Mouse (Mus musculus) neural tube, embryonic 12.5 days (tissue): ENCODE results near the gene Pappa. TPM values are rescaled to one million over a fixed set of nuclear protein-coding genes. Genes with fewer than 3 reads are reported as not detected.
A peak's percentile ranks its signal among the peaks of the same experiment; 100 is the strongest.

ENCODE experiments used
- ATAC-seq: fragments of 200-750 bp; cut with Nextera tagmentation; 2 replicates; pipeline ENCODE4 v1.8.0; 2017; ENCODE audit warnings: low read depth, mild to moderate bottlenecking, moderate TSS enrichment, moderate library complexity; ENCODE audit not compliant: low FRiP score
- H3K27ac ChIP-seq: fragments of 300-500 bp; sonication (generic); 2 replicates; pipeline ENCODE4 v1.5.1; 2016
- H3K27me3 ChIP-seq: fragments of 300-500 bp; sonication (generic); replicated peaks from 2 replicates; pipeline ENCODE4 v1.6.1; 2016; ENCODE audit warnings: mild to moderate bottlenecking
- H3K36me3 ChIP-seq: fragments of 300-500 bp; sonication (generic); 2 replicates; pipeline ENCODE4 v1.6.1; 2016; ENCODE audit warnings: mild to moderate bottlenecking
- H3K4me1 ChIP-seq: fragments of 300-500 bp; sonication (generic); 2 replicates; pipeline ENCODE4 v1.6.1; 2016
- H3K4me2 ChIP-seq: fragments of 300-500 bp; sonication (generic); replicated peaks from 2 replicates; pipeline ENCODE4 v1.6.1; 2016; ENCODE audit warnings: mild to moderate bottlenecking
- H3K4me3 ChIP-seq: fragments of 300-500 bp; sonication (generic); 2 replicates; pipeline ENCODE4 v1.5.1; 2016
- H3K9ac ChIP-seq: fragments of 300-500 bp; sonication (generic); 2 replicates; pipeline ENCODE4 v1.6.1; 2016; ENCODE audit warnings: mild to moderate bottlenecking
- H3K9me3 ChIP-seq: fragments of 300-500 bp; sonication (generic); 2 replicates; pipeline ENCODE4 v1.6.1; 2016; ENCODE audit warnings: mild to moderate bottlenecking
- WGBS: fragments of 180-500 bp; shearing (Covaris S2); methylation state at CpG from one replicate; pipeline ENCODE4 v1.1.7; 2016; 5-methylcytosine and 5-hydroxymethylcytosine counted together
- polyA plus RNA-seq: library from polyadenylated mRNA; unstranded; fragments of >200 nt; fragmentation: Nextera tagmentation; extraction: Ambion mirVana; gene quantifications from 2 replicates; pipeline ENCODE4 v1.2.1, GENCODE M21; 2016

Gene Pappa
- 0.80 and 0.82 TPM in 2 replicates for polyA plus RNA-seq

- Histone ChIP-seq H3K9me3 (no peaks in the 10 kb centered on the region), H3K4me3 (peak within 1 kb of the TSS; percentile 57), H3K4me1 (peaks cover 21% of the 10 kb centered on the region; the same call in 1 of the 2 replicates), H3K27ac (no peak within 1 kb of the TSS), H3K4me2 (peak within 1 kb of the TSS; percentile 91), H3K27me3 (peaks cover 27% of the 10 kb centered on the region), H3K9ac (peak within 1 kb of the TSS; percentile 52), H3K36me3 (no peaks in the 10 kb centered on the region)
- 1% methylated on average over 16 of the region's 16 CpGs for WGBS
- no peak for ATAC-seq
These were observed at the start of gene Pappa for GRCm38 (mm10) chr4:65123741-65124224. Pappa (plus strand) TSS chr4:65124174.

- Histone ChIP-seq H3K9ac (no peak overlapping the region), H3K27ac (no peak overlapping the region), H3K4me3 (no peak overlapping the region), H3K4me1 (no peaks in the 10 kb centered on the region), H3K9me3 (no peaks in the 10 kb centered on the region), H3K27me3 (no peaks in the 10 kb centered on the region), H3K4me2 (no peak overlapping the region), H3K36me3 (no peaks in the 10 kb centered on the region)
- WGBS, result 85% methylated on average over 6 of the region's 6 CpGs
- no peak for ATAC-seq
These were observed 45.9 kb upstream of the Pappa start for GRCm38 (mm10) chr4:65077906-65078615.

GRCm38 (mm10) chr4:65086864-65087263, 37.1 kb upstream of the Pappa start:
- H3K4me1 ChIP-seq, result no peaks in the 10 kb centered on the region
- no peak overlapping the region for H3K27ac ChIP-seq
- no peak overlapping the region for H3K4me2 ChIP-seq
- H3K27me3 ChIP-seq, result no peaks in the 10 kb centered on the region
- H3K9me3 ChIP-seq, result no peaks in the 10 kb centered on the region
- H3K4me3 ChIP-seq, result no peak overlapping the region
- no peaks in the 10 kb centered on the region for H3K36me3 ChIP-seq
- 90% methylated on average over 1 of the region's 1 CpGs for WGBS
- H3K9ac ChIP-seq, result no peak overlapping the region
- ATAC-seq, result no peak

- Histone ChIP-seq H3K4me2 (no peak overlapping the region), H3K27me3 (no peaks in the 10 kb centered on the region), H3K9ac (no peak overlapping the region), H3K4me3 (no peak overlapping the region), H3K36me3 (no peaks in the 10 kb centered on the region), H3K4me1 (no peaks in the 10 kb centered on the region), H3K9me3 (no peaks in the 10 kb centered on the region), H3K27ac (no peak overlapping the region)
- no peak for ATAC-seq
- WGBS, result 84% methylated on average over 5 of the region's 5 CpGs
These were observed 36.4 kb upstream of the Pappa start for GRCm38 (mm10) chr4:65087592-65087991.

GRCm38 (mm10) chr4:65092191-65092590, 31.8 kb upstream of the Pappa start:
- Histone ChIP-seq H3K4me3 (no peak overlapping the region), H3K27me3 (no peaks in the 10 kb centered on the region), H3K36me3 (no peaks in the 10 kb centered on the region), H3K4me2 (no peak overlapping the region), H3K9ac (no peak overlapping the region), H3K27ac (no peak overlapping the region), H3K9me3 (no peaks in the 10 kb centered on the region), H3K4me1 (no peaks in the 10 kb centered on the region)
- ATAC-seq, result 0 out of 2 replicates have a peak, but pooled peaks have one; percentile 44
- WGBS, result 13% methylated on average over 1 of the region's 1 CpGs

GRCm38 (mm10) chr4:65120329-65120728, 3.6 kb upstream of the Pappa start:
- 92% methylated on average over 1 of the region's 1 CpGs for WGBS
- Histone ChIP-seq H3K4me3 (no peak overlapping the region), H3K9ac (no peak overlapping the region), H3K27me3 (peaks cover 10% of the 10 kb centered on the region), H3K36me3 (no peaks in the 10 kb centered on the region), H3K9me3 (no peaks in the 10 kb centered on the region), H3K4me2 (no peak overlapping the region), H3K27ac (no peak overlapping the region), H3K4me1 (peaks cover 2% of the 10 kb centered on the region; the same call in 1 of the 2 replicates)
- ATAC-seq, result no peak

GRCm38 (mm10) chr4:65122841-65123240, 1.1 kb upstream of the Pappa start:
- H3K27me3 ChIP-seq, result peaks cover 19% of the 10 kb centered on the region
- H3K4me3 ChIP-seq, result no peak overlapping the region
- ATAC-seq, result no peak
- peaks cover 21% of the 10 kb centered on the region; the same call in 1 of the 2 replicates for H3K4me1 ChIP-seq
- H3K27ac ChIP-seq, result no peak overlapping the region
- no peaks in the 10 kb centered on the region for H3K9me3 ChIP-seq
- H3K4me2 ChIP-seq, result peak overlapping the region; percentile 91
- no peaks in the 10 kb centered on the region for H3K36me3 ChIP-seq
- H3K9ac ChIP-seq, result no peak overlapping the region
- WGBS, result 4% methylated on average over 2 of the region's 2 CpGs

GRCm38 (mm10) chr4:65124369-65125151, 586 bp downstream of the Pappa start:
- Histone ChIP-seq H3K27me3 (peaks cover 27% of the 10 kb centered on the region), H3K9me3 (no peaks in the 10 kb centered on the region), H3K9ac (peak overlapping the region; percentile 52), H3K4me1 (peaks cover 21% of the 10 kb centered on the region; the same call in 1 of the 2 replicates), H3K27ac (no peak overlapping the region), H3K4me3 (peak overlapping the region; percentile 57), H3K4me2 (peak overlapping the region; percentile 91), H3K36me3 (no peaks in the 10 kb centered on the region)
- under 1% methylated on average over 58 of the region's 80 CpGs for WGBS
- peak; percentile 68 for ATAC-seq

GRCm38 (mm10) chr4:65125341-65126332, 1.7 kb downstream of the Pappa start:
- Histone ChIP-seq H3K4me1 (peaks cover 21% of the 10 kb centered on the region; the same call in 1 of the 2 replicates), H3K4me2 (peak overlapping the region; percentile 91), H3K36me3 (no peaks in the 10 kb centered on the region), H3K9me3 (no peaks in the 10 kb centered on the region), H3K27ac (no peak overlapping the region), H3K4me3 (peak overlapping the region; percentile 57), H3K27me3 (peaks cover 27% of the 10 kb centered on the region), H3K9ac (no peak overlapping the region)
- ATAC-seq, result peak; percentile 48
- WGBS, result under 1% methylated on average over 30 of the region's 30 CpGs

- peaks cover 27% of the 10 kb centered on the region for H3K27me3 ChIP-seq
- no peaks in the 10 kb centered on the region for H3K36me3 ChIP-seq
- H3K27ac ChIP-seq, result no peak overlapping the region
These were observed 2.7 kb downstream of the Pappa start for GRCm38 (mm10) chr4:65126451-65127290.

GRCm38 (mm10) chr4:65127291-65127590, 3.3 kb downstream of the Pappa start:
- 17% methylated on average over 6 of the region's 6 CpGs for WGBS
- Histone ChIP-seq H3K9ac (no peak overlapping the region), H3K27ac (no peak overlapping the region), H3K4me3 (no peak overlapping the region), H3K36me3 (no peaks in the 10 kb centered on the region), H3K27me3 (peaks cover 27% of the 10 kb centered on the region), H3K9me3 (no peaks in the 10 kb centered on the region), H3K4me1 (peaks cover 21% of the 10 kb centered on the region; the same call in 1 of the 2 replicates), H3K4me2 (peak overlapping the region; percentile 91)
- ATAC-seq, result peak; percentile 29; the same call in 1 of the 2 replicates

More at GRCm38 (mm10) chr4:65126451-65127290, 2.7 kb downstream of the Pappa start:
- ATAC-seq, result no peak; the same call in 1 of the 2 replicates
- peak overlapping the region; percentile 91 for H3K4me2 ChIP-seq
- no peaks in the 10 kb centered on the region for H3K9me3 ChIP-seq
- peaks cover 21% of the 10 kb centered on the region; the same call in 1 of the 2 replicates for H3K4me1 ChIP-seq
- 0 out of 2 replicates have a peak overlapping the region, but pooled peaks have one; percentile 17 for H3K9ac ChIP-seq
- peak overlapping the region; percentile 57 for H3K4me3 ChIP-seq
- 7% methylated on average over 23 of the region's 23 CpGs for WGBS
